Comparison of ENCODE assay signal across 12 mouse cellular contexts in genomic region chr7:19769001-19769400, GRCm38 (mm10). TPM values are rescaled to one million over a fixed set of nuclear protein-coding genes. Genes with fewer than 3 reads are reported as not detected.
DNase-seq lines count a peak whose midpoint lies in the region; ATAC-seq and TF ChIP-seq lines count a peak whose summit lies in the region.
"Had no signal": no experiment of that assay in that cellular context is flagged by ENCODE, and none has a peak within 500 bp of the region (broad histone marks: within the 10 kb centered on the region; RNA-seq: fewer than 3 reads in every experiment).

No protein-coding gene starts in this region.

- H3K4me2 ChIP-seq in heart, embryonic 16.5 days (ENCODE audit: low read depth, low read length) = peak overlapping the region; percentile 97
- peak overlapping the region; percentile 82 for H3K4me2 ChIP-seq in lung, embryonic 16.5 days (ENCODE audit: low read depth, low read length)

- no peaks in the 10 kb centered on the region for H3K36me3 ChIP-seq in kidney, adult 2 months (ENCODE audit: control insufficient read depth, insufficient read depth, low read length)
- peaks cover 26% of the 10 kb centered on the region for H3K36me3 ChIP-seq in embryonic facial prominence, embryonic 10.5 days (replicated peaks)
- H3K36me3 ChIP-seq in heart, embryonic 16.5 days (ENCODE audit: control insufficient read depth, insufficient read depth) = peaks cover 27% of the 10 kb centered on the region
- H3K36me3 ChIP-seq in lung, embryonic 16.5 days (ENCODE audit: control insufficient read depth, insufficient read depth, low read length) = peaks cover 16% of the 10 kb centered on the region
- H3K36me3 ChIP-seq: forebrain, embryonic 15.5 days had no signal

- 0 out of 2 replicates have a peak, but pooled peaks have one; percentile 23 for ATAC-seq in heart, embryonic 16.5 days (replicated peaks; ENCODE audit: extremely low read depth, insufficient read depth, low FRiP score)
- ATAC-seq in lung, embryonic 16.5 days (ENCODE audit: low read depth) = peak; percentile 44
- no peak for ATAC-seq in erythroblast, adult 5-6 weeks (replicated peaks; ENCODE audit: low FRiP score, poor library complexity, severe bottlenecking)
- ATAC-seq: forebrain, embryonic 15.5 days had no signal

- no peaks in the 10 kb centered on the region for H3K9me3 ChIP-seq in embryonic facial prominence, embryonic 10.5 days
- no peaks in the 10 kb centered on the region for H3K9me3 ChIP-seq in heart, embryonic 16.5 days (replicated peaks; ENCODE audit: control insufficient read depth, low read length)
- H3K9me3 ChIP-seq in lung, embryonic 16.5 days (ENCODE audit: control insufficient read depth, low read length) = no peaks in the 10 kb centered on the region
- H3K9me3 ChIP-seq: forebrain, embryonic 15.5 days had no signal

- H3K27ac ChIP-seq in kidney, adult 2 months (ENCODE audit: insufficient read depth, low read depth, low read length) = peak overlapping the region; percentile 70
- peak overlapping the region; percentile 83 for H3K27ac ChIP-seq in embryonic facial prominence, embryonic 10.5 days (replicated peaks)
- H3K27ac ChIP-seq in heart, embryonic 16.5 days (ENCODE audit: low read length) = peak overlapping the region; percentile 73
- peak overlapping the region; percentile 89 for H3K27ac ChIP-seq in lung, embryonic 16.5 days (ENCODE audit: low read length)
- H3K27ac ChIP-seq: forebrain, embryonic 15.5 days; hindbrain, embryonic 14.5 days had no signal

- peak overlapping the region; percentile 75 for H3K4me3 ChIP-seq in kidney, adult 2 months (ENCODE audit: insufficient read depth, low read depth, low read length)
- peak overlapping the region; percentile 66 for H3K4me3 ChIP-seq in embryonic facial prominence, embryonic 10.5 days
- peak overlapping the region; percentile 61 for H3K4me3 ChIP-seq in heart, embryonic 16.5 days (ENCODE audit: low read length)
- H3K4me3 ChIP-seq in lung, embryonic 16.5 days (ENCODE audit: low read length) = peak overlapping the region; percentile 71
- H3K4me3 ChIP-seq: forebrain, embryonic 15.5 days had no signal

- no peak for TF ChIP-seq CTCF in kidney, adult 2 months (conservative IDR thresholded peaks at IDR 0.05; ENCODE audit: insufficient read depth, insufficient read length, low read depth, low read length)

- peaks cover 7% of the 10 kb centered on the region; the same call in 1 of the 2 replicates for H3K4me1 ChIP-seq in kidney, adult 2 months (ENCODE audit: control insufficient read depth, insufficient read depth, low read length)
- H3K4me1 ChIP-seq in embryonic facial prominence, embryonic 10.5 days = peaks cover 39% of the 10 kb centered on the region
- peaks cover 32% of the 10 kb centered on the region for H3K4me1 ChIP-seq in heart, embryonic 16.5 days (ENCODE audit: control insufficient read depth, insufficient read depth, low read length)
- peaks cover 34% of the 10 kb centered on the region for H3K4me1 ChIP-seq in lung, embryonic 16.5 days (replicated peaks; ENCODE audit: control insufficient read depth, insufficient read depth, low read length)

- no peak for DNase-seq in kidney, adult 2 months
- DNase-seq in kidney, adult 8-10 months = no peak
- DNase-seq in embryonic facial prominence, embryonic 10.5 days (ENCODE audit: low spot score) = peak; percentile 51
- no peak for DNase-seq in adrenal gland, postnatal 36 days
- DNase-seq: cerebellum, adult 9-11 months had no signal

- no peak for TF ChIP-seq POLR2A in kidney, adult 2 months (IDR thresholded peaks at IDR 0.05; ENCODE audit: low read depth, low read length)

- no peaks in the 10 kb centered on the region for H3K27me3 ChIP-seq in kidney, adult 2 months (replicated peaks; ENCODE audit: control insufficient read depth, insufficient read depth, low read length)
- H3K27me3 ChIP-seq in embryonic facial prominence, embryonic 10.5 days (replicated peaks; ENCODE audit: low read depth, poor library complexity, severe bottlenecking) = peaks cover 32% of the 10 kb centered on the region
- no peaks in the 10 kb centered on the region for H3K27me3 ChIP-seq in heart, embryonic 16.5 days (ENCODE audit: control insufficient read depth, insufficient read depth, low read length)
- H3K27me3 ChIP-seq in lung, embryonic 16.5 days (ENCODE audit: control insufficient read depth, insufficient read depth, low read depth, low read length) = no peaks in the 10 kb centered on the region; the same call in 1 of the 2 replicates

- peak overlapping the region; percentile 79 for H3K9ac ChIP-seq in heart, embryonic 16.5 days (ENCODE audit: low read length)
- H3K9ac ChIP-seq in lung, embryonic 16.5 days (ENCODE audit: low read length) = peak overlapping the region; percentile 92
- H3K9ac ChIP-seq: forebrain, embryonic 15.5 days; hindbrain, embryonic 14.5 days had no signal

- WGBS in kidney, adult 2 months = 21% methylated on average over 4 of the region's 4 CpGs
- WGBS in embryonic facial prominence, embryonic 10.5 days = 24% methylated on average over 4 of the region's 4 CpGs
- 16% methylated on average over 4 of the region's 4 CpGs for WGBS in heart, embryonic 16.5 days
- WGBS in lung, embryonic 16.5 days = 22% methylated on average over 4 of the region's 4 CpGs

RNA-seq across cellular contexts. Expression of gene Bcam, which starts 1.8 kb away (rescaled TPM):
- 237 and 272 TPM in 2 replicates for polyA plus RNA-seq in kidney, adult 2 months (2012; rRNA removed)
- 68.3 and 79.4 TPM in 2 replicates for polyA plus RNA-seq in embryonic facial prominence, embryonic 10.5 days (2016; fragmentation: Nextera tagmentation; extraction: Ambion mirVana)
- 413 and 444 TPM in 2 replicates for polyA plus RNA-seq in heart, embryonic 16.5 days (2015; fragmentation: Nextera tagmentation; extraction: Ambion mirVana)
- 347 and 379 TPM in 2 replicates for polyA plus RNA-seq in lung, embryonic 16.5 days (2015; fragmentation: Nextera tagmentation; extraction: Ambion mirVana)
- not detected in 2 replicates for total RNA-seq in erythroblast, adult 5-6 weeks (2015; ENCODE audit: low replicate concordance)
- not detected in 2 replicates for total RNA-seq in erythroblast, adult 5-6 weeks (2017; ENCODE audit: low replicate concordance)
- 10 to 100 TPM; 43.5 to 53.8 TPM for total RNA-seq in adrenal gland, postnatal 36 days (2021)

RNA-seq across cellular contexts. Expression of gene Nectin2, which starts 18.7 kb away (rescaled TPM):
- polyA plus RNA-seq in kidney, adult 2 months (2012; rRNA removed) = 44.5 and 47.7 TPM in 2 replicates
- 110 TPM in 2 replicates for polyA plus RNA-seq in embryonic facial prominence, embryonic 10.5 days (2016; fragmentation: Nextera tagmentation; extraction: Ambion mirVana)
- polyA plus RNA-seq in heart, embryonic 16.5 days (2015; fragmentation: Nextera tagmentation; extraction: Ambion mirVana) = 63.5 and 76.8 TPM in 2 replicates
- 128 and 131 TPM in 2 replicates for polyA plus RNA-seq in lung, embryonic 16.5 days (2015; fragmentation: Nextera tagmentation; extraction: Ambion mirVana)
- total RNA-seq in erythroblast, adult 5-6 weeks (2015; ENCODE audit: low replicate concordance) = not detected in 2 replicates
- 1.0 TPM in 1 of 2 replicates, not detected in the other for total RNA-seq in erythroblast, adult 5-6 weeks (2017; ENCODE audit: low replicate concordance)
- 100 to 1,000 TPM in 1 of 2 experiments, 10 to 100 TPM in 1; 70.0 to 115 TPM for total RNA-seq in adrenal gland, postnatal 36 days (2021)

RNA-seq across cellular contexts. Expression of gene Cblc, which starts 27.6 kb away (rescaled TPM):
- 24.4 and 32.6 TPM in 2 replicates for polyA plus RNA-seq in kidney, adult 2 months (2012; rRNA removed)
- 1.9 and 2.9 TPM in 2 replicates for polyA plus RNA-seq in embryonic facial prominence, embryonic 10.5 days (2016; fragmentation: Nextera tagmentation; extraction: Ambion mirVana)
- polyA plus RNA-seq in heart, embryonic 16.5 days (2015; fragmentation: Nextera tagmentation; extraction: Ambion mirVana) = 1.2 and 2.0 TPM in 2 replicates
- 17.8 and 18.8 TPM in 2 replicates for polyA plus RNA-seq in lung, embryonic 16.5 days (2015; fragmentation: Nextera tagmentation; extraction: Ambion mirVana)
- not detected in 2 replicates for total RNA-seq in erythroblast, adult 5-6 weeks (2015; ENCODE audit: low replicate concordance)
- not detected in 2 replicates for total RNA-seq in erythroblast, adult 5-6 weeks (2017; ENCODE audit: low replicate concordance)
- not detected for total RNA-seq in adrenal gland, postnatal 36 days (2021)
- total RNA-seq: left cerebral cortex, adult 8-10 months; MEL had no signal
- polyA plus RNA-seq: forebrain, embryonic 15.5 days; hindbrain, embryonic 14.5 days had no signal

RNA-seq across cellular contexts. Expression of gene Bcl3, which starts 53.6 kb away (rescaled TPM):
- 10.3 and 14.4 TPM in 2 replicates for polyA plus RNA-seq in kidney, adult 2 months (2012; rRNA removed)
- 1.7 TPM in 2 replicates for polyA plus RNA-seq in embryonic facial prominence, embryonic 10.5 days (2016; fragmentation: Nextera tagmentation; extraction: Ambion mirVana)
- polyA plus RNA-seq in heart, embryonic 16.5 days (2015; fragmentation: Nextera tagmentation; extraction: Ambion mirVana) = 3.1 and 4.1 TPM in 2 replicates
- polyA plus RNA-seq in lung, embryonic 16.5 days (2015; fragmentation: Nextera tagmentation; extraction: Ambion mirVana) = 5.4 and 5.7 TPM in 2 replicates
- 14.8 TPM in 1 of 2 replicates, not detected in the other for total RNA-seq in erythroblast, adult 5-6 weeks (2015; ENCODE audit: low replicate concordance)
- 0.84 and 1.5 TPM in 2 replicates for total RNA-seq in erythroblast, adult 5-6 weeks (2017; ENCODE audit: low replicate concordance)
- total RNA-seq in adrenal gland, postnatal 36 days (2021) = 10 to 100 TPM; 19.5 to 51.0 TPM

RNA-seq across cellular contexts. Expression of gene Tomm40, which starts 53.8 kb away (rescaled TPM):
- polyA plus RNA-seq in kidney, adult 2 months (2012; rRNA removed) = 83.9 and 86.3 TPM in 2 replicates
- 216 and 221 TPM in 2 replicates for polyA plus RNA-seq in embryonic facial prominence, embryonic 10.5 days (2016; fragmentation: Nextera tagmentation; extraction: Ambion mirVana)
- polyA plus RNA-seq in heart, embryonic 16.5 days (2015; fragmentation: Nextera tagmentation; extraction: Ambion mirVana) = 146 and 158 TPM in 2 replicates
- 82.0 and 87.4 TPM in 2 replicates for polyA plus RNA-seq in lung, embryonic 16.5 days (2015; fragmentation: Nextera tagmentation; extraction: Ambion mirVana)
- 6.5 and 8.2 TPM in 2 replicates for total RNA-seq in erythroblast, adult 5-6 weeks (2015; ENCODE audit: low replicate concordance)
- 3.4 and 9.6 TPM in 2 replicates for total RNA-seq in erythroblast, adult 5-6 weeks (2017; ENCODE audit: low replicate concordance)
- total RNA-seq in adrenal gland, postnatal 36 days (2021) = 100 to 1,000 TPM; 124 to 135 TPM
